Mouse (Mus musculus) neural tube, embryonic 11.5 days (tissue): ENCODE results near the gene Als2cl. TPM values are rescaled to one million over a fixed set of nuclear protein-coding genes. Genes with fewer than 3 reads are reported as not detected.

Experiments used
- ATAC-seq: fragments of 200-750 bp; cut with Nextera tagmentation; 2 replicates; pipeline ENCODE4 v1.8.0; 2017; ENCODE audit warnings: moderate number of reproducible peaks, mild to moderate bottlenecking, moderate TSS enrichment, moderate library complexity; ENCODE audit not compliant: insufficient read depth, low FRiP score, low TSS enrichment
- DNase-seq: peaks from one replicate; pipeline ENCODE4 v3.0.0-alpha.2; 2015; ENCODE audit warnings: low spot score
- H3K27ac ChIP-seq: fragments of 300-500 bp; sonication (generic); 2 replicates; pipeline ENCODE4 v1.5.1; 2014; ENCODE audit warnings: low read depth, mild to moderate bottlenecking, low read length
- H3K27me3 ChIP-seq: fragments of 300-500 bp; sonication (generic); 2 replicates; pipeline ENCODE4 v1.6.1; 2014; ENCODE audit warnings: mild to moderate bottlenecking, low read length, mixed read lengths; ENCODE audit not compliant: control insufficient read depth, insufficient read depth
- H3K36me3 ChIP-seq: fragments of 300-500 bp; sonication (generic); 2 replicates; pipeline ENCODE4 v1.6.1; 2014; ENCODE audit warnings: mild to moderate bottlenecking, low read length, moderate library complexity, mixed read lengths; ENCODE audit not compliant: control insufficient read depth, insufficient read depth
- H3K4me1 ChIP-seq: fragments of 300-500 bp; sonication (generic); 2 replicates; pipeline ENCODE4 v1.6.1; 2014; ENCODE audit warnings: low read length, mixed read lengths; ENCODE audit not compliant: control insufficient read depth, insufficient read depth
- H3K4me2 ChIP-seq: fragments of 300-500 bp; sonication (generic); 2 replicates; pipeline ENCODE4 v1.6.1; 2014; ENCODE audit warnings: low read depth, mild to moderate bottlenecking, moderate library complexity
- H3K4me3 ChIP-seq: fragments of 300-500 bp; sonication (generic); 2 replicates; pipeline ENCODE4 v1.5.1; 2014; ENCODE audit warnings: low read depth, low read length
- H3K9ac ChIP-seq: fragments of 300-500 bp; sonication (generic); 2 replicates; pipeline ENCODE4 v1.6.1; 2014; ENCODE audit warnings: mild to moderate bottlenecking, low read length
- H3K9me3 ChIP-seq: fragments of 300-500 bp; sonication (generic); 2 replicates; pipeline ENCODE4 v1.6.1; 2016; ENCODE audit warnings: low read length; ENCODE audit not compliant: control insufficient read depth
- WGBS: fragments of 180-500 bp; shearing (Covaris S2); extraction: QIAGEN DNeasy Blood & Tissue Kit; methylation state at CpG from one replicate; pipeline ENCODE4 v1.1.7; 2014; 5-methylcytosine and 5-hydroxymethylcytosine counted together
- polyA plus RNA-seq: library from polyadenylated mRNA; unstranded; fragments of >200 nt; fragmentation: Nextera tagmentation; extraction: Ambion mirVana; gene quantifications from 2 replicates; pipeline ENCODE4 v1.2.1, GENCODE M21; 2014

Als2cl gene
- polyA plus RNA-seq, 1 experiment from 2014 or later = 1.1 TPM

GRCm38 (mm10) chr9:110855903-110856302 lies 23.8 kb upstream of the Als2cl start:
- H3K9me3 ChIP-seq = no peaks in the 10 kb centered on the region
- H3K27ac ChIP-seq = no peak overlapping the region
- ATAC-seq (no peak), DNase-seq (no peak)
- H3K36me3 ChIP-seq = no peaks in the 10 kb centered on the region
- no peaks in the 10 kb centered on the region for H3K27me3 ChIP-seq
- H3K4me3 ChIP-seq = no peak overlapping the region
- 79% methylated on average over 7 of the region's 7 CpGs for WGBS
- no peak overlapping the region for H3K9ac ChIP-seq
- peaks cover 4% of the 10 kb centered on the region; the same call in 1 of the 2 replicates for H3K4me1 ChIP-seq
- no peak overlapping the region for H3K4me2 ChIP-seq

- Histone ChIP-seq H3K9me3 (no peaks in the 10 kb centered on the region), H3K4me1 (peaks cover 4% of the 10 kb centered on the region; the same call in 1 of the 2 replicates), H3K27ac (no peak overlapping the region), H3K27me3 (no peaks in the 10 kb centered on the region), H3K36me3 (no peaks in the 10 kb centered on the region), H3K4me3 (no peak overlapping the region), H3K4me2 (no peak overlapping the region), H3K9ac (no peak overlapping the region)
- DNase-seq = no peak
- no peak for ATAC-seq
- WGBS = 64% methylated on average over 4 of the region's 4 CpGs
Measured at GRCm38 (mm10) chr9:110856920-110857319, 22.8 kb upstream of the Als2cl start.

- H3K27me3 ChIP-seq = no peaks in the 10 kb centered on the region
- 7% methylated on average over 47 of the region's 50 CpGs for WGBS
- DNase-seq (peak; percentile 68), ATAC-seq (no peak)
- H3K27ac ChIP-seq = no peak within 1 kb of the TSS
- H3K9ac ChIP-seq = peak within 1 kb of the TSS; percentile 35
- peak within 1 kb of the TSS; percentile 21 for H3K4me3 ChIP-seq
- peaks cover 4% of the 10 kb centered on the region; the same call in 1 of the 2 replicates for H3K4me1 ChIP-seq
- H3K4me2 ChIP-seq = peak within 1 kb of the TSS; percentile 52
- no peaks in the 10 kb centered on the region for H3K36me3 ChIP-seq
- H3K9me3 ChIP-seq = no peaks in the 10 kb centered on the region
Measured at GRCm38 (mm10) chr9:110857781-110858472, 21.7 kb upstream of the Als2cl start, which contains the start of gene Prss50. Gene Prss50 (plus strand): TSS chr9:110857967.

- no peak overlapping the region for H3K4me2 ChIP-seq
- no peak overlapping the region for H3K9ac ChIP-seq
- H3K27me3 ChIP-seq = no peaks in the 10 kb centered on the region
- no peaks in the 10 kb centered on the region for H3K36me3 ChIP-seq
- DNase-seq = no peak
- no peaks in the 10 kb centered on the region for H3K9me3 ChIP-seq
- H3K4me1 ChIP-seq = peaks cover 4% of the 10 kb centered on the region; the same call in 1 of the 2 replicates
- H3K4me3 ChIP-seq = no peak overlapping the region
- ATAC-seq = no peak
- H3K27ac ChIP-seq = no peak overlapping the region
- WGBS = 39% methylated on average over 5 of the region's 5 CpGs
Measured at GRCm38 (mm10) chr9:110858523-110858922, 21.1 kb upstream of the Als2cl start.

- DNase-seq = no peak
- Histone ChIP-seq H3K4me3 (no peak overlapping the region), H3K27ac (no peak overlapping the region), H3K4me2 (no peak overlapping the region), H3K36me3 (no peaks in the 10 kb centered on the region), H3K9me3 (no peaks in the 10 kb centered on the region), H3K9ac (no peak overlapping the region), H3K4me1 (peaks cover 4% of the 10 kb centered on the region; the same call in 1 of the 2 replicates), H3K27me3 (no peaks in the 10 kb centered on the region)
- 87% methylated on average over 5 of the region's 5 CpGs for WGBS
- ATAC-seq = no peak
Measured at GRCm38 (mm10) chr9:110858967-110859596, 20.6 kb upstream of the Als2cl start.

GRCm38 (mm10) chr9:110871030-110871429 lies 8.6 kb upstream of the Als2cl start:
- peak; percentile 55 for DNase-seq
- WGBS = 19% methylated on average over 7 of the region's 7 CpGs

GRCm38 (mm10) chr9:110873681-110874659 lies 5.7 kb upstream of the Als2cl start:
- no peaks in the 10 kb centered on the region for H3K36me3 ChIP-seq
- WGBS = 11% methylated on average over 40 of the region's 40 CpGs
- peak overlapping the region; percentile 57 for H3K4me2 ChIP-seq
- DNase-seq = peak; percentile 59
- peak overlapping the region; percentile 22; the same call in 1 of the 2 replicates for H3K9ac ChIP-seq
- peak; percentile 49 for ATAC-seq
- H3K4me1 ChIP-seq = peaks cover 21% of the 10 kb centered on the region
- H3K4me3 ChIP-seq = peak overlapping the region; percentile 19
- peaks cover 11% of the 10 kb centered on the region for H3K27me3 ChIP-seq
- H3K9me3 ChIP-seq = no peaks in the 10 kb centered on the region
- H3K27ac ChIP-seq = no peak overlapping the region; the same call in 1 of the 2 replicates

More at GRCm38 (mm10) chr9:110871030-110871429, 8.6 kb upstream of the Als2cl start:
- Histone ChIP-seq H3K4me2 (no peak overlapping the region), H3K27ac (no peak overlapping the region), H3K9ac (no peak overlapping the region), H3K27me3 (peaks cover 6% of the 10 kb centered on the region; the same call in 1 of the 2 replicates), H3K4me3 (no peak overlapping the region), H3K36me3 (no peaks in the 10 kb centered on the region), H3K4me1 (peaks cover 21% of the 10 kb centered on the region), H3K9me3 (no peaks in the 10 kb centered on the region)
- ATAC-seq = no peak

- Histone ChIP-seq H3K36me3 (no peaks in the 10 kb centered on the region), H3K4me1 (peaks cover 21% of the 10 kb centered on the region), H3K27me3 (peaks cover 19% of the 10 kb centered on the region), H3K27ac (peak overlapping the region; percentile 27; the same call in 1 of the 2 replicates), H3K4me2 (no peak overlapping the region), H3K9ac (no peak overlapping the region), H3K4me3 (no peak overlapping the region), H3K9me3 (no peaks in the 10 kb centered on the region)
- peak; percentile 47 for ATAC-seq
- 10% methylated on average over 3 of the region's 3 CpGs for WGBS
- peak; percentile 32 for DNase-seq
Measured at GRCm38 (mm10) chr9:110874660-110875191, 4.9 kb upstream of the Als2cl start.
